Mouse (Mus musculus): ENCODE results near the gene Ncbp2.

DNA sequence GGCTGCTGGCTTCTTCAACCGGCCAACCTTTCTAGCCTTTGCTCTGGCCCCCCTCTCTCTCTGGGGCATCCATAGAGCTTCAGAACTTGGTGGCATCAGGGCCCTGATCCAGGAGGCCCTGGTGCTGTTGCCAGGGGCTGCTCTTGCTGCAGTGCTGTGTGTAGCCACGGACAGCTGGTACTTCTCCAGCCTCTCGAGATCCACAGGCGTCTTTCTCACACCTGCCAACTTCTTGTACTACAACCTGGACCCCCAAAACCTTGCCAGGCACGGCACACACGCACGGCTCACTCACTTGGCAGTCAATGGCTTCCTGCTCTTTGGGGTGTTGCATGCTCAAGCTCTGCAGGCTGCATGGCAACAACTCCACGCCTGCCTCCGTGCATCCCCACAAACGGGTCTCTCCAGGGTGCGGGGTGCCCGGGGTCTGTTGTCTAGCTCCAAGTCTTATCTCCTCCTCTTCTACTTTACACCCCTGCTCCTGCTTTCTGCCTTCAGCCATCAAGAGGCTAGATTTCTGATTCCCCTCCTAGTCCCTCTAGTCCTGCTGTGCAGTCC lies 3.5 kb upstream of the Ncbp2 start:
- TF ChIP-seq POLR2A (IDR thresholded peaks at IDR 0.05; ENCODE audit: borderline replicate concordance, low read depth, low read length) (no peak), CTCF (IDR thresholded peaks at IDR 0.05; ENCODE audit: low read depth, low read length) (no peak)

Measured in bone marrow macrophage, adult 2 months (primary cell).